Mouse (Mus musculus): ENCODE data around the gene Actn4.
A peak's percentile ranks its signal among the peaks of the same experiment; 100 is the strongest.

Actn4 gene

DNA sequence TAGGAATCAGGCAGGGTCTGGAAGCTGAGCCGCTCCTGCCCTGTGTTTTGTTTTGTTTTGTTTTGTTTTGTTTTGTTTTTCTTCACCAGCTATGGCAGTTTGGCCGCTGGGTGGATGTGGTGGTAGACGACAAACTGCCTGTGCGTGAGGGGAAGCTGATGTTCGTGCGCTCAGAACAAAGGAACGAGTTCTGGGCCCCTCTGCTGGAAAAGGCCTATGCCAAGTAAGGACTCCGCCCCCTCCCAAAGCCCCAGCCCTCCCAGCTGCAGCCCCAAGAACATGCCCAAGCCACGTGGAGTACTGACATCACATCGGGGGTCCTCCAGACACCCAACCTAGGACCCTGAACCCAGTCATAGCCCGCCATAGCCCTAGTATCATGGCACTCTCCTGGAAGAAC is 79.1 kb downstream of the Actn4 start:
- DNase-seq, result no peak

GRCm38 (mm10) chr7:28881199-28881598 is 80.9 kb downstream of the Actn4 start, which contains the start of gene Capn12:
Gene Capn12, plus strand, starts transcription at chr7:28881422.
- no peak for DNase-seq

DNA sequence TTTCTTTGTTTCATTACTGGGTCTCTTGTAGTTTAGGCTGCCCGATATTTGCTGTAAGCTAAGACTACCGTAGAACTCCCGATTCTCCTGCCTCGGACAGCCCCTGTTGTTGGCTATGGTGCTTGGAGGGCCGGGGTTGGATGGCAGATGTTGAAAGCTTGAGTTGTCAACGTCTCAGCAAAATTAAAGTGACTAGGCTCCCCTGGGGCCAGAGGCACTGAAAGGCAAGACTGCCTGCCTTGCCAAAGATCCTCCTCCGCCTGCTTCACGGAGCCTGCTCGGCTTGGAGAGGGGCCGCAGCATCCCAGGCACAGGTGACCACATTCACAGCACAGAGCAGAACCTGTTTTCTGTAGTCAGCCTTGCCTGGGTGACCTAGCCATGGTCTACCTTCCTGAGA is 81.6 kb downstream of the Actn4 start:
- DNase-seq, result no peak

DNA sequence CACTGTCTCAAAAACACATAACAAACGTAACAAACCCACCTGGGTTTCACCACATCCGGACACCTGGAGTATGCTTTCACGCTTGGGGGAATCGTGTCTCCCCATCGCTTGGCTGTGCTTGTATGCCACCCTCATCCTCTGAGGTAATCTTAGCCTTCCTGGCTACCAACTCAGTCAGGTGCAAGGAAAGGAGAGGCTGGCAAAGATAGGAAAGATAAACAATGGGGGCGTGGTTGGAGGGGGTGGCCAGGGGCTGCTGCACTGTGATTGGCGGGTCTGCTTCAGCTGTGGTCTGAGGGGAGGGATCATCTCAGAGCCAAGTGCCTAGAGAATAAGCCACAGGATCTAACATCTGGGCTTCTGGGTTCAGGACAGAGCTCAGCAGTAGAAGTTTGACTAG is 82.5 kb downstream of the Actn4 start:
- no peak for DNase-seq

DNA sequence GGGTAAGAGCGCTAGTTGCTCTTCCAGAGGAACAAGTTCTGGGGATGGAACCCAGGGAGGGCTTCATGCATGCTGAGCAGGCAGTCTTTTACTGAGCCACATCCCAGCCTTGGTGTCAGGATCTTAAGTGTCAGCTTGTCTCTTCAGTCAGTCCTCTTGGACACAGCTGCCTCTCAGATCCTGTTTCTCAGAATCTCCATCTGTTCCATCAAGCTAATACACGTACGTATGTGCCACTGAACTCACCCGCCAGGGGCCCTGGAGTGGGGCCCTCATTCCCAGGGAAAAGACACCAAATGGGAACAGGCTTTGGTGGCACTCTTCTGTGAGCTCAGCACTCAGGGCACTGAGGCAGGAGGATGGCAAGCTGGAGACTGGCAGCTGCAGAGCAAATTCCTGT is 84.3 kb downstream of the Actn4 start:
- no peak for DNase-seq

GRCm38 (mm10) chr7:28877155-28877554 is 85.0 kb downstream of the Actn4 start:
- no peak for DNase-seq

- DNase-seq, result no peak
Observed at GRCm38 (mm10) chr7:28876099-28876498, 86.0 kb downstream of the Actn4 start.

- no peak for DNase-seq
Observed at GRCm38 (mm10) chr7:28874565-28874964, 87.6 kb downstream of the Actn4 start.

DNA sequence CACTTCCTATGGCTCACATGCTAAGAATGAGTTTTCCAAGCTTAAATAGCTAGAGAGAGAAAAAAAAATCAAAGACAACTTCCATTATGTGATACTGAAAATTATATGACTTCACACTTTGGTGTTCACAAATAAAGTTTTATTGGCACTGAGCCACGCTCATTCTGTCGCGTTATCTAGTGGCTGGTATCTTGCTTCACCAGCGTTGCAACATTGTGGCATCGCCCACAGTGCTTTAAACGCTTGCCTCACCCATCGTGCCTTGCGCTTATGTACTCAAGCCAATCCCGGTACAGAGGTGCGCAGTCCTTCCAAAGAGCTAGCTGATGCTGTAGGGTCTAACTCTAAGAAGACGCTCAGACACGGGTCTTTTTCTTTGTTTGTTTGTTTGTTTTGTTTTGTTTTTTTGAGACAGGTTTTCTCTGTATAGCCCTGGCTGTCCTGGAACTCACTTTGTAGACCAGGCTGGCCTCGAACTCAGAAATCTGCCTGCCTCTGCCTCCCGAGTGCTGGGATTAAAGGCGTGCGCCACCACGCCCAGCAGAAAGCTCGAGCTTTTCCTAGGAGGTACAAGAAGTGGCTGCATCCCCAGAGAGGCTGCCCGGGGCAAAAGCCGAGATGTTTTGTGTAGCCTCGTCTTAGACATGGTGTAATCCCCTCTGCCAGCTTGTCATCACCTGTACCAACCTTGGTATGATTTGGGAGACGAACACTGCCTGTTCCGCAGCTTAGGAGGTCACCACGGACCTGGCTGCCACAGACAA is 91.1 kb downstream of the Actn4 start:
- no peak for DNase-seq

DNA sequence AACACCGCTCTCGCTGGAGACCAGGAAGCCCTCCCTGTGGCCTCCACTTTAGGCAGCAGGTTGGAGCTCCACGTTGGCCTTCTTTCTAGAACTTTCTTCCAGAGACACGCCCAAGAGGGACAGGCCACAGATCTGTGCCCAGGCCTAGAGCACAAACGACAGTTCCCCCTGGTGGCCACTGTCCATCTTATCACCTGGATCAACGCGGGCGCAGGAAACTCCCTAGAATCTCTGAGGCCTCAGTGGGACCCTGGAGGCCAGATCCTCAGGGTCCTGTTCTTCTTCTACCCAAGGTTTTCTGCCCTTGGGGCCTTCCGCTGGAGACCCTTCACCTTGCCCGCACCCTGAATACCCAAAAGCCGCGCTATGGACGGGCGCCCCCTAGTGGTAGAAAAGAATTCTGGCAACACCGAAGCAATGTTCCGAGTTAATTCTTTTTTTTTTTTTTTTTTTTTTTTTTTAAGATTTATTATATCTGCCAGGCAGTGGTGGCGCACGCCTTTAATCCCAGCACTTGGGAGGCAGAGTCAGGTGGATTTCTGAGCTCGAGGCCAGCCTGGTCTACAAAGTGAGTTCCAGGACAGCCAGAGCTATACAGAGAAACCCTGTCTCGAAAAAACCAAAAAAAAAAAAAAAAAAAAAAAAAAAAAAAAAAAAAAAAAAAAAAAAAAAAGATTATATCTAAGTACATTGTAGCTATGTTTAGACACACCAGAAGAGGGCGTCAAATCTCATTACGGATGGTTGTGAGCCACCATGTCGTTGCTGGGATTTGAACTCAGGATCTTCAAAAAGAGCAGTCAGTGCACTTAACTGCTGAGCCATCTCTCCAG is 94.4 kb downstream of the Actn4 start:
- peak; percentile 86 for DNase-seq

GRCm38 (mm10) chr7:28866769-28867507 is 95.2 kb downstream of the Actn4 start:
- DNase-seq, result no peak

DNA sequence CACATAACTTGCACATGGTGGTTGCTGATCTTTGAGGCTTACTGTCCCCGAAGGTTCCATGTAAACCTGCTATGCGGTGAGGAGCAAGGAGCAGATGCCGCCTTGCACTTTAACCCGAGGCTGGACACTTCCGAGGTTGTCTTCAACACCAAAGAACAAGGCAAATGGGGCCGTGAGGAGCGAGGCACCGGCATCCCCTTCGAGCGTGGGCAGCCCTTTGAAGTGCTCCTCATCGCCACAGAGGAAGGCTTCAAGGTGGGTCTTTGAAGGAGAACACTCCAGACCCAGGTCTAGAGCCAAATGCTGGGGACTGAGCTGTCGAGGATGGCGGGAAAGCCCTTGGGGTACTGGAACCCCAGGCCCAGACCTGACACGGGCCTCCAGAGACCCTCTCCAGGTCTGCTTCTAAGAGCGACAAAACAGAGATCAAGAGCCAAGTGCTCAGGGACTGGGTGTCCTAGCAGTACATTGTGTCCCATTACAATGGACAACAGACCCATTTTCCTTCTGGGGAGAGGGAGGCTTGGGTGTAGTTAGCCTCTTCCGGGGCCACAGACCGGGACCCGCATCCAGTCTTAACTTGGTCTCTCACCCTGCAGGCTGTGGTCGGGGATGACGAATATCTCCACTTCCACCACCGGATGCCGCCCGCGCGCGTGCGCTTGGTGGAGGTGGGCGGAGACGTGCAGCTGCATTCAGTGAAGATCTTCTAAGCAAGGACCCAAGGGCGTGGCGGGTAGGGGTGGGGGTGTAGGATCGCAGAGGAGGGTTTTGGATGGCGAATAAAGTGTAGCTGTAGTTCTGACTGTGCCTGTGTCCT is 96.4 kb downstream of the Actn4 start:
- DNase-seq, result peak; percentile 88

- no peak for DNase-seq
Observed at GRCm38 (mm10) chr7:28864288-28864750, 97.8 kb downstream of the Actn4 start.

GRCm38 (mm10) chr7:28863540-28863939 is 98.6 kb downstream of the Actn4 start, which contains the start of gene Lgals7:
Gene Lgals7, plus strand, starts transcription at chr7:28863853.
- DNase-seq, result no peak

- DNase-seq, result no peak
Observed at GRCm38 (mm10) chr7:28862817-28863499, 99.2 kb downstream of the Actn4 start.

GRCm38 (mm10) chr7:28860898-28861297 is 101.2 kb downstream of the Actn4 start:
- no peak for DNase-seq

DNA sequence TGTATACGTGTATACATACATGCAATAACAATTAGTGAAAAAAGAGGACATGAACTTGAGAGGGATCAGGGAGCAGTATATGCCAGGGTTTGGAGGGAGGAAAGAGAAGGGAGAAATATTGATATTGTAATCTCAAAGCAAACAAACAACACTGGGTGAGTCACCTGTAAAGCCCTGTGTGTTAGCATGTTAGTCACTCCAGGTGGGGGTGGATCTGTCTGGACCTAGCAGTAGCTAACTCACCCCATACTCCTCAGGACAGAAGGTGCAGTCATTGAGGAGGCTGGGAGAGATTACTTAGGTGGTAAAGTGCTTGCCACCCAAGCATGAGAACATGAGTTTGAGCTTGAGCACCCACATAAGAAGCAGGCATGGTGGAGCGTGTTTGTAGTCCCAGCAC is 102.2 kb downstream of the Actn4 start:
- DNase-seq, result no peak

GRCm38 (mm10) chr7:28850642-28851041 is 111.5 kb downstream of the Actn4 start:
- no peak for DNase-seq

DNA sequence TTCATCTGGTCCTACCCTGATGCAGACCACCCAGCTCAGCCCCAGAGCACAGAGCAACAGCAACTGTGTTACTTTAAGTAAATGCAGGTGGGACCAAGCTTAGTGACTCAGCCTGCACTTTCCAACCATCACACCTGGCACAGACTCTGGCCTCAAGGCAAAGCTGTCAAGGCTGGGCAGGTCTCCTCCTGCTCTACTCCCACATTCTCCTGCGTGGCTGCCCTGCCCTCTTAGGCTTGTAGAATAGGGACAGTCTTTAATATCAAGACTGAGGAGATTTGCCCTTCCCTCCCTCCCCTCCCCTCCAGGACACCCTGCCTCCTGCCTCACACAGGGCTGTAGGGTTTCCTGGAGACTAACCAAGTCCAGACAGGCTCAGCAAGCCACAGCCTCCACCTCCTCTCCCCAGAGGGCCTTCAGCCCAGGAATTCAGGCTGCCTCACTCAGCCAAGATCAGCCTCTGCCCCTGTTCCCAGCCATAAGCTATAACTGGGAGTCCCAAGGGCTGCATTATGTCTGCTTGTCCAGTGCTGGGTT is 112.4 kb downstream of the Actn4 start:
- DNase-seq, result no peak

DNA sequence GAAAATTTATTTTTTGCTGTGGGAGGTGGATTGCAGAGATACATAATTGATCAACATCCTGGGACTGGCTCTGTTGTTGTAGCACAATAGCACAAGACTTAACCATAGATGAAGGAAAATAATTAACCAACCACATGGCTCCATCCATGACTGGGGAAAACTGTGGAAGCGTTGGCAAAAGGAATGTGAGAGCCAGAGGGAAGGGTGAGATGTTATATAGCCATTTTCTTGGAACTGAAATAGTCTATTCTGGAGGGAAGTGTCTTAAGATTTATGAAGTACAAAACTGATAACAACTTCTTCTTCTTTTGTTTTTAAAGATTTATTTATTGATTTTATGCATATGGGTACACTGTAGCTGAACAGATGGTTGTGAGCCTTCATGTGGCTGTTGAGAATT is 114.9 kb downstream of the Actn4 start:
- no peak for DNase-seq

All from kidney, postnatal 10 days (tissue).